Mouse (Mus musculus) forebrain, embryonic 16.5 days (tissue): ENCODE measurements around the gene Adm2. TPM values are rescaled to one million over a fixed set of nuclear protein-coding genes. Genes with fewer than 3 reads are reported as not detected.

Experiments
- ATAC-seq: fragments of 200-750 bp; cut with Nextera tagmentation; 2 replicates; pipeline ENCODE4 v1.8.0; 2017; ENCODE audit warnings: mild to moderate bottlenecking, moderate library complexity
- H3K27ac ChIP-seq: fragments of 300-500 bp; sonication (generic); 2 replicates; pipeline ENCODE4 v1.5.1; 2014; ENCODE audit warnings: low read length, control low read depth
- H3K27me3 ChIP-seq: fragments of 300-500 bp; sonication (generic); replicated peaks from 2 replicates; pipeline ENCODE4 v1.6.1; 2014; ENCODE audit warnings: low read length; ENCODE audit not compliant: control insufficient read depth, insufficient read depth
- H3K36me3 ChIP-seq: fragments of 300-500 bp; sonication (generic); 2 replicates; pipeline ENCODE4 v1.6.1; 2014; ENCODE audit not compliant: control insufficient read depth, insufficient read depth
- H3K4me1 ChIP-seq: fragments of 300-500 bp; sonication (generic); replicated peaks from 2 replicates; pipeline ENCODE4 v1.6.1; 2014; ENCODE audit warnings: low read length; ENCODE audit not compliant: control insufficient read depth, insufficient read depth
- H3K4me2 ChIP-seq: fragments of 300-500 bp; sonication (generic); 2 replicates; pipeline ENCODE4 v1.6.1; 2014; ENCODE audit warnings: mild to moderate bottlenecking, low read length, control low read depth
- H3K4me3 ChIP-seq: fragments of 300-500 bp; sonication (generic); replicated peaks from 2 replicates; pipeline ENCODE4 v1.5.1; 2014; ENCODE audit warnings: mild to moderate bottlenecking, low read length, control low read depth
- H3K9ac ChIP-seq: fragments of 300-500 bp; sonication (generic); replicated peaks from 2 replicates; pipeline ENCODE4 v1.6.1; 2014; ENCODE audit warnings: low read depth, low read length, control low read depth
- H3K9me3 ChIP-seq: fragments of 300-500 bp; sonication (generic); 2 replicates; pipeline ENCODE4 v1.6.1; 2016; ENCODE audit warnings: low read length; ENCODE audit not compliant: control insufficient read depth
- WGBS: fragments of 180-500 bp; shearing (Covaris S2); extraction: QIAGEN DNeasy Blood & Tissue Kit; methylation state at CpG from one replicate; pipeline ENCODE4 v1.1.7; 2014; 5-methylcytosine and 5-hydroxymethylcytosine counted together
- polyA plus RNA-seq: library from polyadenylated mRNA; unstranded; fragments of >200 nt; fragmentation: Nextera tagmentation; extraction: Ambion mirVana; gene quantifications from 2 replicates; pipeline ENCODE4 v1.2.1, GENCODE M21; 2015

Adm2 gene
- polyA plus RNA-seq, 1 experiment from 2014 or later: not detected

DNA sequence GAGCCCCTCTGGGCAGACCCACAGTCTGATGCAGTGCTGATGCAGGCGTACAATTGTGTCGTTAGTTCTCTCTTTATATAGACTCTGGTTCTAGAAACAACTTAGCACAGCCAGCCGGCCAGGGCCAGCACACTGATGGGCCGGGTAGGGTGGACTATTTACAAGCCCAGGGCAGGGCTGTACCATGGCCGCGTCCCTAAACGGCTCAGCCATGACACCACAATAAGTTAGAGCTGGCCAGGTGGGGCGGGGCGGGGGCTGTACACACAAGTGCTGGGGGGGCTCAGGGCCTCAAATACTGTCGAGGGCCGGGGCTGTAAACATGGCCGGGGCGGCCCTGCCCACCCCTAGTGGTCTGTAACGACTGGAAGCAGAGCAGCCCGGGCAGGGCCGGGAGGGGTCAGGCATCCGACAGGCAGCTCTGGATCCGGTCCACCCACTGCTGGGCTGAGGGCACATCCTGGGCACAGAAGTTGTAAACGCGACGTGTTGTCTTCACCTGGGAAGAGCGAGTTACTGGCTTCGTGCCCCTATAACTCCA is 34.2 kb upstream of the Adm2 start:
- H3K9ac ChIP-seq: no peak overlapping the region
- ATAC-seq: no peak
- no peak overlapping the region for H3K27ac ChIP-seq
- no peak overlapping the region for H3K4me3 ChIP-seq
- H3K9me3 ChIP-seq: no peaks in the 10 kb centered on the region
- no peaks in the 10 kb centered on the region for H3K4me1 ChIP-seq
- H3K4me2 ChIP-seq: no peak overlapping the region
- WGBS: 89% methylated on average over 23 of the region's 23 CpGs
- H3K36me3 ChIP-seq: peaks cover 29% of the 10 kb centered on the region
- no peaks in the 10 kb centered on the region for H3K27me3 ChIP-seq

GRCm38 (mm10) chr15:89289455-89289854 is 33.1 kb upstream of the Adm2 start:
- no peak overlapping the region for H3K27ac ChIP-seq
- peaks cover 31% of the 10 kb centered on the region for H3K36me3 ChIP-seq
- no peaks in the 10 kb centered on the region for H3K4me1 ChIP-seq
- no peak for ATAC-seq
- no peaks in the 10 kb centered on the region for H3K9me3 ChIP-seq
- no peaks in the 10 kb centered on the region for H3K27me3 ChIP-seq
- H3K4me2 ChIP-seq: no peak overlapping the region
- H3K9ac ChIP-seq: no peak overlapping the region
- no peak overlapping the region for H3K4me3 ChIP-seq
- 94% methylated on average over 11 of the region's 11 CpGs for WGBS

DNA sequence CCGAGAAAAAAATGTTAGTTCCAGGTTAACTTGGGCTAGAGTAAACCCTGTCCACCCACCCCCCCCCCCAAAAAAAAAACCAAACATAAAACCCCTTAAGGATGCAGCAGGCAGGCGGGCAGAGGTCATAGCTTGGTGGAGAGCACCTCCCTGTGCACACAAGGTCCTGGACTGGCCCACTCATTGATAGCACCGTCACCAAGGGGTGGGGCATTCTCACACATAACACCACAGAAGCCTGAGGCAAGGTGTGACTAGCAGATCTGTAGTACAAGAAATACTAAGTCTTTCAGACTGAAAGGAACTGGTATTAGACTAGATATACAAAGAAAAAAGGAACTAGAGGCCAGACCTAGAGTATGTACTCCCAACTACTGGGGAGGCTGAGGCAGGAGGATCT is 31.0 kb upstream of the Adm2 start:
- no peak overlapping the region for H3K4me2 ChIP-seq
- H3K9me3 ChIP-seq: no peaks in the 10 kb centered on the region
- H3K36me3 ChIP-seq: peaks cover 24% of the 10 kb centered on the region
- H3K27ac ChIP-seq: no peak overlapping the region
- H3K9ac ChIP-seq: no peak overlapping the region
- H3K4me3 ChIP-seq: no peak overlapping the region
- H3K4me1 ChIP-seq: no peaks in the 10 kb centered on the region
- no peaks in the 10 kb centered on the region for H3K27me3 ChIP-seq
- 87% methylated on average over 3 of the region's 3 CpGs for WGBS
- no peak for ATAC-seq

- no peak overlapping the region for H3K4me3 ChIP-seq
- no peak overlapping the region for H3K4me2 ChIP-seq
- no peaks in the 10 kb centered on the region for H3K9me3 ChIP-seq
- WGBS: 73% methylated on average over 2 of the region's 2 CpGs
- H3K4me1 ChIP-seq: no peaks in the 10 kb centered on the region
- no peaks in the 10 kb centered on the region for H3K27me3 ChIP-seq
- H3K36me3 ChIP-seq: peaks cover 24% of the 10 kb centered on the region
- no peak overlapping the region for H3K9ac ChIP-seq
- H3K27ac ChIP-seq: no peak overlapping the region
- no peak for ATAC-seq
These were observed 29.7 kb upstream of the Adm2 start for GRCm38 (mm10) chr15:89292795-89293194.

- ATAC-seq: no peak
- peaks cover 19% of the 10 kb centered on the region for H3K36me3 ChIP-seq
- no peak overlapping the region for H3K4me3 ChIP-seq
- H3K4me1 ChIP-seq: no peaks in the 10 kb centered on the region
- H3K9me3 ChIP-seq: no peaks in the 10 kb centered on the region
- 94% methylated on average over 10 of the region's 10 CpGs for WGBS
- no peaks in the 10 kb centered on the region for H3K27me3 ChIP-seq
- no peak overlapping the region for H3K27ac ChIP-seq
- no peak overlapping the region for H3K9ac ChIP-seq
- no peak overlapping the region for H3K4me2 ChIP-seq
These were observed 28.7 kb upstream of the Adm2 start for GRCm38 (mm10) chr15:89293778-89294177.

GRCm38 (mm10) chr15:89295580-89296165 is 26.8 kb upstream of the Adm2 start:
- 93% methylated on average over 8 of the region's 8 CpGs for WGBS
- ATAC-seq: no peak
- Histone ChIP-seq H3K27me3 (no peaks in the 10 kb centered on the region), H3K4me1 (no peaks in the 10 kb centered on the region), H3K27ac (no peak overlapping the region), H3K4me3 (no peak overlapping the region), H3K4me2 (no peak overlapping the region), H3K9me3 (no peaks in the 10 kb centered on the region), H3K36me3 (peaks cover 27% of the 10 kb centered on the region), H3K9ac (no peak overlapping the region)

- H3K27me3 ChIP-seq: no peaks in the 10 kb centered on the region
- H3K4me1 ChIP-seq: no peaks in the 10 kb centered on the region
- H3K36me3 ChIP-seq: peaks cover 31% of the 10 kb centered on the region
- H3K9me3 ChIP-seq: no peaks in the 10 kb centered on the region
- H3K27ac ChIP-seq: no peak overlapping the region
- no peak overlapping the region for H3K4me2 ChIP-seq
- H3K9ac ChIP-seq: no peak overlapping the region
- no peak for ATAC-seq
- 52% methylated on average over 1 of the region's 1 CpGs for WGBS
- H3K4me3 ChIP-seq: no peak overlapping the region
These were observed 26.1 kb upstream of the Adm2 start for GRCm38 (mm10) chr15:89296465-89296864.

- no peak overlapping the region for H3K4me2 ChIP-seq
- no peaks in the 10 kb centered on the region for H3K9me3 ChIP-seq
- no peak overlapping the region for H3K9ac ChIP-seq
- H3K4me1 ChIP-seq: no peaks in the 10 kb centered on the region
- WGBS: 96% methylated on average over 2 of the region's 2 CpGs
- no peak overlapping the region for H3K27ac ChIP-seq
- H3K4me3 ChIP-seq: no peak overlapping the region
- ATAC-seq: no peak
- H3K36me3 ChIP-seq: peaks cover 39% of the 10 kb centered on the region
- no peaks in the 10 kb centered on the region for H3K27me3 ChIP-seq
These were observed 24.8 kb upstream of the Adm2 start for GRCm38 (mm10) chr15:89297695-89298094.

DNA sequence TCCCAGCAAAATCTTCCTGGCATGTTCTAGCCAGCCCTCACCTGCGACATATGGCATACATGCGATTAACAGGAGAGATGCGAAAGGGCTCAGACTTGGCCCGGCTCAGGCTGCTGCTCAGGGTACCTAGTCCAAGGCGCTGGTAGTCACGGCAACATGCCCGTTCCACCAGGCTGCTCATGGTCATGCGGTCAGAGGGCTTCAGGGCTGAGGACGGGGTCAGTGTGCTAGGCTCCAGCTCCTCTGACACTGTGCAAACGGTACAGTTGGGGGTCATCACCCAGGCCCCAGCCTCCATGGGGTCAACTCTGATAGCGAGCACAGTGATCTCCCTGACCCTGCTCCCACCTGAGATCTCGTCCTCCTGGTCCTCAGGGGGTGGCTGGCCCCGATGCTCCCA is 22.3 kb upstream of the Adm2 start:
- no peak for ATAC-seq
- no peak overlapping the region for H3K9ac ChIP-seq
- H3K36me3 ChIP-seq: peaks cover 29% of the 10 kb centered on the region
- H3K4me3 ChIP-seq: no peak overlapping the region
- H3K27me3 ChIP-seq: no peaks in the 10 kb centered on the region
- no peak overlapping the region for H3K27ac ChIP-seq
- H3K4me1 ChIP-seq: no peaks in the 10 kb centered on the region
- H3K4me2 ChIP-seq: no peak overlapping the region
- H3K9me3 ChIP-seq: no peaks in the 10 kb centered on the region
- 90% methylated on average over 13 of the region's 13 CpGs for WGBS

- H3K4me3 ChIP-seq: no peak overlapping the region
- H3K27me3 ChIP-seq: no peaks in the 10 kb centered on the region
- no peak for ATAC-seq
- no peaks in the 10 kb centered on the region for H3K4me1 ChIP-seq
- H3K9ac ChIP-seq: no peak overlapping the region
- no peaks in the 10 kb centered on the region for H3K9me3 ChIP-seq
- no peak overlapping the region for H3K4me2 ChIP-seq
- 93% methylated on average over 8 of the region's 8 CpGs for WGBS
- peaks cover 31% of the 10 kb centered on the region for H3K36me3 ChIP-seq
- H3K27ac ChIP-seq: no peak overlapping the region
These were observed 21.9 kb upstream of the Adm2 start for GRCm38 (mm10) chr15:89300600-89300999.
